Mouse (Mus musculus) intestine, embryonic 15.5 days (tissue): ENCODE measurements around the gene Fryl. TPM values are rescaled to one million over a fixed set of nuclear protein-coding genes. Genes with fewer than 3 reads are reported as not detected.

Experiments used
- ATAC-seq: fragments of 200-750 bp; cut with Nextera tagmentation; 2 replicates; pipeline ENCODE4 v1.8.0; 2017; ENCODE audit warnings: moderate TSS enrichment, moderate library complexity
- H3K27ac ChIP-seq: fragments of 300-500 bp; sonication (generic); 2 replicates; pipeline ENCODE4 v1.5.1; 2015; ENCODE audit warnings: mild to moderate bottlenecking, inconsistent platforms
- H3K27me3 ChIP-seq: fragments of 300-500 bp; sonication (generic); replicated peaks from 2 replicates; pipeline ENCODE4 v1.6.1; 2015; ENCODE audit warnings: inconsistent platforms
- H3K36me3 ChIP-seq: fragments of 300-500 bp; sonication (generic); 2 replicates; pipeline ENCODE4 v1.6.1; 2015; ENCODE audit warnings: inconsistent platforms
- H3K4me1 ChIP-seq: fragments of 300-500 bp; sonication (generic); replicated peaks from 2 replicates; pipeline ENCODE4 v1.6.1; 2015; ENCODE audit warnings: inconsistent platforms
- H3K4me2 ChIP-seq: fragments of 300-500 bp; sonication (generic); replicated peaks from 2 replicates; pipeline ENCODE4 v1.6.1; 2015; ENCODE audit warnings: mild to moderate bottlenecking, inconsistent platforms
- H3K4me3 ChIP-seq: fragments of 300-500 bp; sonication (generic); replicated peaks from 2 replicates; pipeline ENCODE4 v1.5.1; 2015; ENCODE audit warnings: inconsistent platforms
- H3K9ac ChIP-seq: fragments of 300-500 bp; sonication (generic); 2 replicates; pipeline ENCODE4 v1.6.1; 2015; ENCODE audit warnings: inconsistent platforms
- H3K9me3 ChIP-seq: fragments of 300-500 bp; sonication (generic); 2 replicates; pipeline ENCODE4 v1.6.1; 2016; ENCODE audit warnings: inconsistent platforms
- WGBS: fragments of 180-500 bp; shearing (Covaris S2); methylation state at CpG from one replicate; pipeline ENCODE4 v1.1.7; 2015; 5-methylcytosine and 5-hydroxymethylcytosine counted together
- polyA plus RNA-seq: library from polyadenylated mRNA; unstranded; fragments of >200 nt; fragmentation: Nextera tagmentation; extraction: Ambion mirVana; gene quantifications from 2 replicates; pipeline ENCODE4 v1.2.1, GENCODE M21; 2015

Gene Fryl
- polyA plus RNA-seq, 1 experiment from 2014 or later = 28.4 TPM

DNA sequence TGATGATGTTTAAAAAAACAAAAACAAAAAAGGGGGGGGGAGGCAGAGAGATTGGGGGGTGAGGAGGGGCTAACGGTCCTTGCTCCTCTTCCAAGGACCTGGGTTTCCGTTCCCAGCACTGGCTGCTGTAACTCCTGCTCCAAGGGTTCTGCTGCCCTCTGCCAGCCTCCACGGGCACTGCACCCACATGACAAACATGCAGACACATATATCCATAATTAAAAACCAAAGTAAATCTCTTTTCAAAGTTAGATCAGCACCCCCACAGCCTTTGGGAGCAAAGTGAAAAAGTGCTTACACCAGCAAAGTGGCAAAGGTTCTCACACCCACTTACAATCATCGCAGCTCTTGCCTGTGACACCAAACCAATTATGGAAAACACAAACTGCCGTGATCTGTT lies 57.7 kb downstream of the Fryl start:
- Histone ChIP-seq H3K4me1 (0 out of 2 replicates have a peak, but pooled peaks cover 4% of the 10 kb centered on the region), H3K27ac (no peak overlapping the region), H3K27me3 (no peaks in the 10 kb centered on the region), H3K4me3 (no peak overlapping the region), H3K4me2 (no peak overlapping the region), H3K9ac (no peak overlapping the region), H3K36me3 (no peaks in the 10 kb centered on the region), H3K9me3 (no peaks in the 10 kb centered on the region)
- ATAC-seq = no peak
- 92% methylated on average over 5 of the region's 5 CpGs for whole genome bisulfite sequencing

- H3K4me1 ChIP-seq = 0 out of 2 replicates have a peak, but pooled peaks cover 6% of the 10 kb centered on the region
- H3K36me3 ChIP-seq = no peaks in the 10 kb centered on the region
- no peak for ATAC-seq
- H3K4me2 ChIP-seq = no peak overlapping the region
- H3K27ac ChIP-seq = no peak overlapping the region
- 63% methylated on average over 7 of the region's 7 CpGs for WGBS
- H3K9me3 ChIP-seq = no peaks in the 10 kb centered on the region
- H3K4me3 ChIP-seq = no peak overlapping the region
- no peak overlapping the region for H3K9ac ChIP-seq
- no peaks in the 10 kb centered on the region for H3K27me3 ChIP-seq
Observed at GRCm38 (mm10) chr5:73197796-73198195, 58.6 kb downstream of the Fryl start.

- WGBS = 90% methylated on average over 14 of the region's 14 CpGs
- no peak for ATAC-seq
- no peaks in the 10 kb centered on the region for H3K27me3 ChIP-seq
- 0 out of 2 replicates have a peak, but pooled peaks cover 8% of the 10 kb centered on the region for H3K4me1 ChIP-seq
- no peaks in the 10 kb centered on the region for H3K9me3 ChIP-seq
- no peak overlapping the region for H3K27ac ChIP-seq
- H3K4me3 ChIP-seq = no peak overlapping the region
- no peaks in the 10 kb centered on the region for H3K36me3 ChIP-seq
- no peak overlapping the region for H3K4me2 ChIP-seq
- H3K9ac ChIP-seq = no peak overlapping the region
Observed at GRCm38 (mm10) chr5:73194740-73195139, 61.7 kb downstream of the Fryl start.

GRCm38 (mm10) chr5:73194083-73194570 lies 62.3 kb downstream of the Fryl start:
- ATAC-seq = peak; percentile 27; the same call in 1 of the 2 replicates
- H3K9ac ChIP-seq = no peak overlapping the region
- H3K27me3 ChIP-seq = no peaks in the 10 kb centered on the region
- peak overlapping the region; percentile 34 for H3K4me2 ChIP-seq
- WGBS = 46% methylated on average over 8 of the region's 8 CpGs
- H3K9me3 ChIP-seq = no peaks in the 10 kb centered on the region
- H3K4me1 ChIP-seq = 0 out of 2 replicates have a peak, but pooled peaks cover 10% of the 10 kb centered on the region
- H3K36me3 ChIP-seq = no peaks in the 10 kb centered on the region
- 0 out of 2 replicates have a peak overlapping the region, but pooled peaks have one; percentile 4 for H3K4me3 ChIP-seq
- H3K27ac ChIP-seq = peak overlapping the region; percentile 69

DNA sequence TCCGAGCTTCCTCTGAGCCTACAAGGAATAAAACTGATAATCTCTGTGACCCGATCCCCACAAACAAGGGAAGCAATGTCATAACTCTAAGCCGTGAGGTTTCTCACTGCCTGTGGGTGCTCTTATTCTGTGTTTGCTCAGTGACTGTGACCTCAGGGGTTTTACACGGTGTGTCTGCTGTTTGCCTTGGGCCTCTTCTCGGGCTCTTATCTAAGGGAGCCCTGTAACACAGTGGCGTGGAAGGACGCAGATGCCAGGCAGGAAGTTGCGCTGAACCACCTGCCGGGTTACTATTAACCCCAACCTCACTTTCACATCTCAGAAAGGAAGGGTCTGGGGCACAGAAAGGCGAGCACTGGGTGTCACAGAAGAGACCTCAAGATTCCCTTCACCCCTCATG lies 62.8 kb downstream of the Fryl start:
- peak; percentile 77 for ATAC-seq
- no peaks in the 10 kb centered on the region for H3K9me3 ChIP-seq
- H3K27me3 ChIP-seq = no peaks in the 10 kb centered on the region
- 0 out of 2 replicates have a peak overlapping the region, but pooled peaks have one; percentile 4 for H3K4me3 ChIP-seq
- no peak overlapping the region for H3K9ac ChIP-seq
- H3K4me1 ChIP-seq = peaks cover 13% of the 10 kb centered on the region; the same call in 1 of the 2 replicates
- peak overlapping the region; percentile 34 for H3K4me2 ChIP-seq
- 36% methylated on average over 10 of the region's 10 CpGs for WGBS
- no peaks in the 10 kb centered on the region for H3K36me3 ChIP-seq
- H3K27ac ChIP-seq = peak overlapping the region; percentile 69

DNA sequence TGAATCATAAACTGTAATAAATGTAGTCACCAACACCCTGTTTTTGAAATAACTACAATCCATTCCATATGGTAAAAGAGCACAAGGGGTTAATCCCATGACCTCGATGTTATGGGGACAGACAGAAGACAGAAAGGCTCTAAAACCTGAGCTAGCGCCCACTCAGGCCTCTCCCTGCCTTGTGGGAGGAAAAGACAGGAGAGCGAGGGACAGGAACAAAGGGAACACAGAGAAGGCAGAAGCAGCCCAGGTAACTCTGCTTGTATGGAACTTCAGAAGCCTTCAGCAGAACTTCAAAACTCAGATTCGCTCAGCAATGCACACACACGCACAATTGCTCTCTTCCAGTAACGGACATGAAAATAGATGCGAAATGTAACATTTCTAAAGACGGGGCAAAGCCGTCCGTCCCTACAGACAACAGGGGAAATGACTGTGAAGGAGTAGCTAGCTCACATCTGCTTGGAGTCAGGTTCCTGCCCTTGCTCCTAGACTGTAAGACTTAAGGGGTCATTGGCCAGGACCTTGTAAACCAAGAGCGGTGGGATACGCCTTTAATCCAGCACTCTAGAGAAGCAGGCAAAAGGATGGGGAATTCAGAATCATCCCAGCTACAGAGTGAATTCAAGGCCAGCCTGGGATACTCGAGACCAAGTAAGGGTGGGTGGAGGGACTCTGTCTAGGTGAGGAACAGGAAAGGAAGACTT lies 63.4 kb downstream of the Fryl start:
- no peaks in the 10 kb centered on the region for H3K27me3 ChIP-seq
- H3K4me1 ChIP-seq = peaks cover 17% of the 10 kb centered on the region; the same call in 1 of the 2 replicates
- H3K36me3 ChIP-seq = no peaks in the 10 kb centered on the region
- peak overlapping the region; percentile 69 for H3K27ac ChIP-seq
- WGBS = 74% methylated on average over 13 of the region's 13 CpGs
- H3K9me3 ChIP-seq = no peaks in the 10 kb centered on the region
- no peak overlapping the region for H3K9ac ChIP-seq
- H3K4me3 ChIP-seq = no peak overlapping the region
- no peak for ATAC-seq
- H3K4me2 ChIP-seq = peak overlapping the region; percentile 34; the same call in 1 of the 2 replicates

GRCm38 (mm10) chr5:73191765-73192164 lies 64.7 kb downstream of the Fryl start:
- 47% methylated on average over 11 of the region's 11 CpGs for WGBS
- ATAC-seq = peak; percentile 75
- Histone ChIP-seq H3K27me3 (no peaks in the 10 kb centered on the region), H3K4me1 (peaks cover 17% of the 10 kb centered on the region; the same call in 1 of the 2 replicates), H3K27ac (peak overlapping the region; percentile 3; the same call in 1 of the 2 replicates), H3K4me3 (no peak overlapping the region), H3K9me3 (no peaks in the 10 kb centered on the region), H3K36me3 (no peaks in the 10 kb centered on the region), H3K9ac (no peak overlapping the region), H3K4me2 (no peak overlapping the region)

- H3K4me3 ChIP-seq = 0 out of 2 replicates have a peak overlapping the region, but pooled peaks have one; percentile 12
- H3K4me2 ChIP-seq = peak overlapping the region; percentile 39
- WGBS = 67% methylated on average over 5 of the region's 5 CpGs
- H3K27ac ChIP-seq = peak overlapping the region; percentile 55
- H3K9me3 ChIP-seq = no peaks in the 10 kb centered on the region
- H3K27me3 ChIP-seq = no peaks in the 10 kb centered on the region
- H3K9ac ChIP-seq = no peak overlapping the region
- no peaks in the 10 kb centered on the region for H3K36me3 ChIP-seq
- peaks cover 17% of the 10 kb centered on the region; the same call in 1 of the 2 replicates for H3K4me1 ChIP-seq
- ATAC-seq = peak; percentile 21; the same call in 1 of the 2 replicates
Observed at GRCm38 (mm10) chr5:73190164-73190563, 66.3 kb downstream of the Fryl start.

DNA sequence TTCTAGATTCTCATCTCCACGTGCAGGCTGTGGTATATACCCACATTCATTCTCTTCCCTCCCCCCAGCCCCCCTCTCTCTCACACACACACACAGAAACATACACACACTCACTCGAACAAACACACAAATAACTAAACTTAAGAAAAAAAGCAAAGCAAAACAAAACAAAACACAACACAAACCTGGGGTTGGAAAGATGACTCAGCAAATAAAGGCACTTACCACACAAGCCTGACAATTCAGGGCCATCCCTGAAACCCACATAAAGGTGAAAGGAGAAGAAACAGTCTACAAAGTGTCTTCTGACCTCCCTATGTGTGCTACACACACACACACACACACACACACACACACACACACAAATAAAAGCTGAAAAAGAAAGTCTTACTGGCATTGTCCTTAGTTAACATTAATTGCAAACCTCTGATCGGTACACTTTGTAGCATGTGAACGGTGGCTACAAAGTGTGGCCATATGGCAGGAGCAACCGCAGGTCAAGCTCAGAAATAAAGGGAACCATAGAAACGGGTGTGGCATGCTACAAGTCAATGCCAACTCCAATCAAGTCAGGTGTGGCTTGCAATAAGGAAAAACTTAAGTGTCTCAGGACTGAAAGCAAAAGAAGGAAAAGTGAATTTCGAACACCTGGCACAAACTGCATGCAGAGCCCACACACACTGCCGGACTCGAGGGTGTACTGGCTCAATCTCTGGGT lies 66.8 kb downstream of the Fryl start:
- 65% methylated on average over 9 of the region's 9 CpGs for WGBS

GRCm38 (mm10) chr5:73188576-73188975 lies 67.8 kb downstream of the Fryl start:
- no peaks in the 10 kb centered on the region for H3K27me3 ChIP-seq
- WGBS = 62% methylated on average over 7 of the region's 7 CpGs
- H3K4me3 ChIP-seq = no peak overlapping the region
- no peak overlapping the region for H3K9ac ChIP-seq
- H3K4me1 ChIP-seq = peaks cover 14% of the 10 kb centered on the region; the same call in 1 of the 2 replicates
- H3K4me2 ChIP-seq = no peak overlapping the region
- no peak for ATAC-seq
- H3K36me3 ChIP-seq = no peaks in the 10 kb centered on the region
- H3K9me3 ChIP-seq = no peaks in the 10 kb centered on the region
- H3K27ac ChIP-seq = peak overlapping the region; percentile 36; the same call in 1 of the 2 replicates

More for the DNA sequence above, 66.8 kb downstream of the Fryl start:
- Histone ChIP-seq H3K9me3 (no peaks in the 10 kb centered on the region), H3K4me3 (0 out of 2 replicates have a peak overlapping the region, but pooled peaks have one; percentile 12), H3K27me3 (no peaks in the 10 kb centered on the region), H3K9ac (no peak overlapping the region), H3K4me1 (peaks cover 17% of the 10 kb centered on the region; the same call in 1 of the 2 replicates), H3K4me2 (peak overlapping the region; percentile 39), H3K27ac (peak overlapping the region; percentile 55), H3K36me3 (no peaks in the 10 kb centered on the region)
- peak; percentile 66 for ATAC-seq

- Histone ChIP-seq H3K27me3 (no peaks in the 10 kb centered on the region), H3K9me3 (no peaks in the 10 kb centered on the region), H3K27ac (peak overlapping the region; percentile 36; the same call in 1 of the 2 replicates), H3K4me3 (no peak overlapping the region), H3K9ac (no peak overlapping the region), H3K4me2 (no peak overlapping the region), H3K36me3 (no peaks in the 10 kb centered on the region), H3K4me1 (peaks cover 14% of the 10 kb centered on the region; the same call in 1 of the 2 replicates)
- ATAC-seq = no peak
- 52% methylated on average over 5 of the region's 5 CpGs for WGBS
Observed at GRCm38 (mm10) chr5:73188164-73188563, 68.3 kb downstream of the Fryl start.

DNA sequence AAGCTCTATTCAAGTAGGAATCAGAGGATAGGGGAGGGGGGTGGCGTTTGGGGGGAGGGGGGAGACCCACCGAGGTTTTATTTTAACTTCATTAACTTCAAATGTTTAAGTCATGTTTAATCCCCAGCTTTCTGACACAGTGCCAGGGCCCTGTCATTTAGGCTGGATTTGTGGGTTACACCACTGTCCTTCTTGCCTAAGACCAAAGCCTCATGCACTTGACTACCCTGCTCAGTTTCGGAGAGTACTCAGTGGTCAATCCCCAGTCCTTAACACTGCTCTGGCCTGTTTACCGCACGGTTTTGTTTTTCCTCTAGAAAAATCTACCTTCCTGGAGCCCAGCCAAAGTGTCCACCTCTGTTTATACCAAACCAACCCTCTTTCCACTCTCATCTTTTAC lies 69.5 kb downstream of the Fryl start:
- 86% methylated on average over 5 of the region's 5 CpGs for WGBS
- Histone ChIP-seq H3K4me2 (no peak overlapping the region), H3K9me3 (no peaks in the 10 kb centered on the region), H3K27me3 (no peaks in the 10 kb centered on the region), H3K36me3 (no peaks in the 10 kb centered on the region), H3K9ac (no peak overlapping the region), H3K4me3 (no peak overlapping the region), H3K27ac (no peak overlapping the region), H3K4me1 (peaks cover 11% of the 10 kb centered on the region; the same call in 1 of the 2 replicates)
- no peak for ATAC-seq
